Mouse (Mus musculus) CH12.LX (cell line): ENCODE data around the gene Lpin2. TPM values are rescaled to one million over a fixed set of nuclear protein-coding genes. Genes with fewer than 3 reads are reported as not detected.

Experiments
- DNase-seq: peaks from one replicate; pipeline ENCODE4 v3.0.0-alpha.2; 2013; ENCODE audit errors: extremely low read depth
- H3K27ac ChIP-seq: 2 replicates; pipeline ENCODE4 v1.5.1; 2012; ENCODE audit warnings: low read depth, mild to moderate bottlenecking, control low read depth, moderate library complexity; ENCODE audit not compliant: insufficient read depth
- H3K27me3 ChIP-seq: replicated peaks from 2 replicates; pipeline ENCODE3; 2012; ENCODE audit warnings: inconsistent platforms
- H3K36me3 ChIP-seq, 2 experiments: replicated peaks in 1 of 2; 2 replicates each; pipeline versions ENCODE3 to v1.6.1; 2012; ENCODE audit warnings: inconsistent platforms in 1 of 2, low read length in 1 of 2, mild to moderate bottlenecking in 1 of 2, mixed read lengths in 1 of 2, moderate library complexity in 1 of 2; ENCODE audit not compliant: control insufficient read depth in 1 of 2, insufficient read depth in 1 of 2
- H3K4me1 ChIP-seq, 2 experiments: 2 replicates each; pipeline ENCODE4 v1.6.1; 2012; ENCODE audit warnings: inconsistent platforms in 1 of 2, moderate library complexity in 1 of 2; ENCODE audit not compliant: insufficient read depth in 2 of 2, control insufficient read depth in 1 of 2
- H3K4me2 ChIP-seq: 2 replicates; pipeline ENCODE4 v1.6.1; 2012; ENCODE audit warnings: low read depth, mild to moderate bottlenecking, control low read depth; ENCODE audit not compliant: poor library complexity, insufficient read depth, severe bottlenecking
- H3K4me3 ChIP-seq, 3 experiments: fragments of 150-350 bp in 1 of 3; sonication (generic) in 1 of 3; replicated peaks in 1 of 3; 2 replicates each; pipeline versions ENCODE3 to v1.5.1; 2011 to 2012; ENCODE audit warnings: low read depth in 2 of 3, low read length in 2 of 3, mild to moderate bottlenecking in 2 of 3, moderate library complexity in 2 of 3, control low read depth in 1 of 3, improper control_type of control experiment in 1 of 3, inconsistent platforms in 1 of 3, mixed read lengths in 1 of 3; ENCODE audit not compliant: poor library complexity in 1 of 3
- H3K79me2 ChIP-seq: replicated peaks from 2 replicates; pipeline ENCODE4 v1.6.1; 2012; ENCODE audit warnings: mild to moderate bottlenecking, moderate library complexity; ENCODE audit not compliant: control insufficient read depth, poor library complexity, insufficient read depth, severe bottlenecking; ENCODE audit errors: extremely low read depth
- H3K9ac ChIP-seq: 2 replicates; pipeline ENCODE4 v1.6.1; 2012; ENCODE audit warnings: low read depth, mild to moderate bottlenecking, control low read depth, moderate library complexity; ENCODE audit not compliant: insufficient read depth
- H3K9me3 ChIP-seq: replicated peaks from 2 replicates; pipeline ENCODE3; 2012; ENCODE audit warnings: low read length, inconsistent platforms, mixed read lengths
- BHLHE40 ChIP-seq: IDR thresholded peaks from 2 replicates; pipeline ENCODE4 v1.6.1; 2011; ENCODE audit warnings: mild to moderate bottlenecking, low read depth, low read length, improper control_type of control experiment
- CHD2 ChIP-seq: IDR thresholded peaks from 2 replicates; pipeline ENCODE4 v1.6.1; 2011; ENCODE audit warnings: low read length, improper control_type of control experiment
- ETS1 ChIP-seq: conservative IDR thresholded peaks from 2 replicates; pipeline ENCODE4 v1.6.1; 2012; ENCODE audit warnings: low read depth, mild to moderate bottlenecking, inconsistent platforms, low read length, improper control_type of control experiment, moderate library complexity
- MAX ChIP-seq: IDR thresholded peaks from 2 replicates; pipeline ENCODE4 v1.6.1; 2011; ENCODE audit warnings: low read length, improper control_type of control experiment
- MYC ChIP-seq: IDR thresholded peaks from 2 replicates; pipeline ENCODE4 v1.6.1; 2011; ENCODE audit warnings: low read depth, mild to moderate bottlenecking, improper control_type of control experiment, low read length
- NRF1 ChIP-seq: IDR thresholded peaks from 2 replicates; pipeline ENCODE4 v1.6.1; 2014; ENCODE audit warnings: low read depth, mild to moderate bottlenecking, inconsistent platforms, low read length, improper control_type of control experiment, moderate library complexity
- PAX5 ChIP-seq: IDR thresholded peaks from 2 replicates; pipeline ENCODE4 v1.6.1; 2012; ENCODE audit warnings: low read length, inconsistent platforms, mixed read lengths
- POLR2A ChIP-seq: IDR thresholded peaks from 2 replicates; pipeline ENCODE4 v1.6.1; 2011; ENCODE audit warnings: low read depth, mild to moderate bottlenecking, improper control_type of control experiment, low read length
- RAD21 ChIP-seq: IDR thresholded peaks from 2 replicates; pipeline ENCODE4 v1.6.1; 2011; ENCODE audit warnings: low read depth, mild to moderate bottlenecking, low read length, improper control_type of control experiment, moderate library complexity
- RCOR1 ChIP-seq: conservative IDR thresholded peaks from 2 replicates; pipeline ENCODE4 v1.6.1; 2012; ENCODE audit warnings: low read depth, mild to moderate bottlenecking, inconsistent platforms, low read length, improper control_type of control experiment
- SIN3A ChIP-seq: IDR thresholded peaks from 2 replicates; pipeline ENCODE4 v1.6.1; 2012; ENCODE audit warnings: low read length, improper control_type of control experiment, inconsistent platforms
- SMC3 ChIP-seq: IDR thresholded peaks from 2 replicates; pipeline ENCODE4 v1.6.1; 2011; ENCODE audit warnings: low read depth, low read length, improper control_type of control experiment
- TBP ChIP-seq: conservative IDR thresholded peaks from 2 replicates; pipeline ENCODE4 v1.6.1; 2011; ENCODE audit warnings: low read depth, low read length, improper control_type of control experiment
- TCF12 ChIP-seq: IDR thresholded peaks from 2 replicates; pipeline ENCODE4 v1.6.1; 2014; ENCODE audit warnings: low read depth, mild to moderate bottlenecking, inconsistent platforms, low read length, improper control_type of control experiment
- USF2 ChIP-seq: conservative IDR thresholded peaks from 2 replicates; pipeline ENCODE4 v1.6.1; 2011; ENCODE audit warnings: low read depth, low read length, improper control_type of control experiment
- ZC3H11A ChIP-seq: IDR thresholded peaks from 2 replicates; pipeline ENCODE4 v1.6.1; 2012; ENCODE audit warnings: low read depth, mild to moderate bottlenecking, inconsistent platforms, low read length, improper control_type of control experiment
- ZMIZ1 ChIP-seq: IDR thresholded peaks from 2 replicates; pipeline ENCODE4 v1.6.1; 2012; ENCODE audit warnings: low read depth, mild to moderate bottlenecking, inconsistent platforms, low read length, improper control_type of control experiment
- dilution Hi-C: fragments of 300-500 bp; cut with MboI; formaldehyde crosslinking; loops from 2 replicates; pipeline ENCODE4 v1.14.3; 2020; ENCODE audit warnings: low sequenced_read_pairs; ENCODE audit not compliant: extremely low pct_unique_long_range_greater_than_20kb, extremely low pct_ligation_motif_present
- in situ Hi-C: fragments of 300-500 bp; cut with MboI; formaldehyde crosslinking; loops from 3 replicates; pipeline ENCODE4 v1.14.3; 2019; ENCODE audit warnings: low sequenced_read_pairs, low pct_ligation_motif_present, low pct_unique_long_range_greater_than_20kb, mixed read lengths
- polyA plus RNA-seq: library from polyadenylated mRNA; unstranded; fragments of >175 nt; gene quantifications from 2 replicates; pipeline ENCODE4 v1.2.1, GENCODE M21; 2012; ENCODE audit warnings: low read depth; ENCODE audit not compliant: insufficient read length
- total RNA-seq, 2 experiments: library from RNA; depleted of rRNA; stranded (reverse); fragments of 300-350 nt in 1 of 2; fragments of >200 nt in 1 of 2; gene quantifications; 2 replicates each; pipeline ENCODE4 v1.2.3; 2012 to 2014

Lpin2 gene
- total and polyA plus RNA-seq, 3 experiments: 25.4 to 31.4 (median 28.1) TPM

- dilution Hi-C loops (no loop called here), in situ Hi-C loops (no loop called here)
- Histone ChIP-seq H3K27me3 (no peaks in the 10 kb centered on the region), H3K27ac (no peak overlapping the region), H3K4me3 (no peak overlapping the region), H3K4me2 (no peak overlapping the region), H3K79me2 (no peaks in the 10 kb centered on the region), H3K4me1 (peaks cover 5 to 16% of the 10 kb centered on the region in 2 experiments), H3K9ac (no peak overlapping the region), H3K9me3 (no peaks in the 10 kb centered on the region), H3K36me3 (no peaks in the 10 kb centered on the region)
- no peak for DNase-seq
- TF ChIP-seq SMC3 (no peak), USF2 (no peak), RCOR1 (no peak), MAX (no peak), BHLHE40 (no peak), TCF12 (no peak), ZMIZ1 (no peak), ETS1 (no peak), CHD2 (no peak), POLR2A (no peak), NRF1 (no peak), RAD21 (no peak), MYC (no peak), ZC3H11A (no peak), SIN3A (no peak)
These were observed 47.9 kb upstream of the Lpin2 start for GRCm38 (mm10) chr17:71134441-71134955.

GRCm38 (mm10) chr17:71135108-71135507, 47.3 kb upstream of the Lpin2 start:
- Histone ChIP-seq H3K9ac (no peak overlapping the region), H3K27me3 (no peaks in the 10 kb centered on the region), H3K79me2 (no peaks in the 10 kb centered on the region), H3K27ac (no peak overlapping the region), H3K36me3 (no peaks in the 10 kb centered on the region), H3K9me3 (no peaks in the 10 kb centered on the region), H3K4me3 (no peak overlapping the region), H3K4me2 (no peak overlapping the region), H3K4me1 (peaks cover 5 to 11% of the 10 kb centered on the region in 2 experiments)
- dilution Hi-C loops: no loop called here
- no peak for TF ChIP-seq SMC3
- no peak for TF ChIP-seq MYC
- no peak for TF ChIP-seq RCOR1
- TF ChIP-seq PAX5: no peak
- no peak for TF ChIP-seq TBP
- DNase-seq: no peak
- in situ Hi-C loops: no loop called here
